Mouse (Mus musculus): ENCODE results near the gene Tmem88. TPM values are rescaled to one million over a fixed set of nuclear protein-coding genes. Genes with fewer than 3 reads are reported as not detected.

Tmem88 gene
- total and polyA plus RNA-seq, 3 experiments: 0.16 to 0.25 TPM; not detected in 1

DNA sequence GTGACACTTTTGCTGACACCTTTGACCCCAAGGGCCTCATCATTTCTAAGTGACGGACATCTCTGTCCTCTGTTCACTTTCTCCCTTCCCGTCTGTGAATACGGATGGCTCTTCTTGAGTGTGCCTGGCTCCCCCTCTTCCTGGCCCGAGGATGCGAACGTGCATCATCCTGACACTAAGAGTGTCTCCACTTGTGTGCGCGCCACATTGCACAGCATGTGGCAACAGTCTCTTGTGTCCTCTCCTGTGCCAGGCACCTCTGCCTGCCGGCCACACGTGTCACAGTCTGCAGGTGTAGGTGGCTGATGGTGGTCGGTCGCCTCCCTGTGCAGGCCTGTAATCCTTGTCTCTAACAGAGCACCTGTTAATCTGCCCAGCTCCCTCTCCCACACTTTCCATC, 26.4 kb downstream of the Tmem88 start:
- Histone ChIP-seq H3K27ac (ENCODE audit: insufficient read depth, low read depth) (no peak overlapping the region), H3K27me3 (replicated peaks) (no peaks in the 10 kb centered on the region), H3K9ac (ENCODE audit: insufficient read depth, low read depth) (no peak overlapping the region), H3K4me2 (ENCODE audit: insufficient read depth, low read depth, poor library complexity, severe bottlenecking) (no peak overlapping the region), H3K79me2 (replicated peaks; ENCODE audit: control insufficient read depth, extremely low read depth, insufficient read depth, poor library complexity, severe bottlenecking) (peaks cover 3% of the 10 kb centered on the region; the same call in 1 of the 2 replicates), H3K9me3 (replicated peaks; ENCODE audit: low read length) (no peaks in the 10 kb centered on the region), H3K4me3 (replicated peaks in 1 of 3; ENCODE audit: low read depth in 2 of 3, low read length in 2 of 3, poor library complexity in 1 of 3) (no peak overlapping the region), H3K4me1 (ENCODE audit: control insufficient read depth in 1 of 2, insufficient read depth in 2 of 2) (peaks cover 4 to 23% of the 10 kb centered on the region in 2 experiments), H3K36me3 (replicated peaks in 1 of 2; ENCODE audit: control insufficient read depth in 1 of 2, insufficient read depth in 1 of 2, low read length in 1 of 2) (peaks cover 7 to 38% of the 10 kb centered on the region in 2 experiments)
- TF ChIP-seq POLR2AphosphoS2 (IDR thresholded peaks at IDR 0.05; ENCODE audit: low read depth, low read length): no peak
- TF ChIP-seq MEF2A (IDR thresholded peaks at IDR 0.05; ENCODE audit: borderline replicate concordance, low read depth, low read length): no peak
- TF ChIP-seq ELF1 (IDR thresholded peaks at IDR 0.05; ENCODE audit: low read depth, low read length): no peak
- TF ChIP-seq ZC3H11A (IDR thresholded peaks at IDR 0.05; ENCODE audit: low read depth, low read length): no peak
- TF ChIP-seq NRF1 (IDR thresholded peaks at IDR 0.05; ENCODE audit: low read depth, low read length): no peak
- no peak for TF ChIP-seq SMC3 (IDR thresholded peaks at IDR 0.05; ENCODE audit: low read depth, low read length)
- no peak for DNase-seq (ENCODE audit: extremely low read depth)
- dilution Hi-C loops (cut with MboI; ENCODE audit: extremely low pct_ligation_motif_present, extremely low pct_unique_long_range_greater_than_20kb, low sequenced_read_pairs) (no loop called here), in situ Hi-C loops (cut with MboI; ENCODE audit: low pct_ligation_motif_present, low pct_unique_long_range_greater_than_20kb, low sequenced_read_pairs) (no loop called here)

- H3K79me2 ChIP-seq (replicated peaks; ENCODE audit: control insufficient read depth, extremely low read depth, insufficient read depth, poor library complexity, severe bottlenecking): peaks cover 3% of the 10 kb centered on the region; the same call in 1 of the 2 replicates
- peaks cover 7 to 37% of the 10 kb centered on the region in 2 experiments for H3K36me3 ChIP-seq (replicated peaks in 1 of 2; ENCODE audit: control insufficient read depth in 1 of 2, insufficient read depth in 1 of 2, low read length in 1 of 2)
- peaks cover 7 to 24% of the 10 kb centered on the region in 2 experiments for H3K4me1 ChIP-seq (ENCODE audit: control insufficient read depth in 1 of 2, insufficient read depth in 2 of 2)
- H3K9ac ChIP-seq (ENCODE audit: insufficient read depth, low read depth): no peak overlapping the region
- H3K4me2 ChIP-seq (ENCODE audit: insufficient read depth, low read depth, poor library complexity, severe bottlenecking): no peak overlapping the region
- dilution Hi-C loops (cut with MboI; ENCODE audit: extremely low pct_ligation_motif_present, extremely low pct_unique_long_range_greater_than_20kb, low sequenced_read_pairs): no loop called here
- H3K27me3 ChIP-seq (replicated peaks): no peaks in the 10 kb centered on the region
- no peak for DNase-seq (ENCODE audit: extremely low read depth)
- in situ Hi-C loops (cut with MboI; ENCODE audit: low pct_ligation_motif_present, low pct_unique_long_range_greater_than_20kb, low sequenced_read_pairs): no loop called here
- no peak for TF ChIP-seq GABPA (IDR thresholded peaks at IDR 0.05; ENCODE audit: insufficient replicate concordance, low read depth, low read length)
- no peak for TF ChIP-seq MXI1 (IDR thresholded peaks at IDR 0.05; ENCODE audit: low read depth, low read length)
- TF ChIP-seq ZNF384 (IDR thresholded peaks at IDR 0.05; ENCODE audit: low read depth, low read length): no peak
- TF ChIP-seq RCOR1 (conservative IDR thresholded peaks at IDR 0.05; ENCODE audit: low read depth, low read length): no peak
- no peak for TF ChIP-seq TCF12 (IDR thresholded peaks at IDR 0.05; ENCODE audit: low read depth, low read length)
- TF ChIP-seq ETS1 (conservative IDR thresholded peaks at IDR 0.05; ENCODE audit: low read depth, low read length): no peak
- TF ChIP-seq KAT2A (IDR thresholded peaks at IDR 0.05; ENCODE audit: insufficient replicate concordance, low read length): no peak
- TF ChIP-seq NELFE (IDR thresholded peaks at IDR 0.05; ENCODE audit: low read depth, low read length): no peak
- TF ChIP-seq CHD2 (IDR thresholded peaks at IDR 0.05; ENCODE audit: low read length): no peak
- TF ChIP-seq SIN3A (IDR thresholded peaks at IDR 0.05; ENCODE audit: low read length): no peak
- no peak for TF ChIP-seq MEF2A (IDR thresholded peaks at IDR 0.05; ENCODE audit: borderline replicate concordance, low read depth, low read length)
- no peak for TF ChIP-seq HCFC1 (IDR thresholded peaks at IDR 0.05; ENCODE audit: low read depth, low read length)
- TF ChIP-seq IRF4 (IDR thresholded peaks at IDR 0.05; ENCODE audit: low read depth, low read length): no peak
- TF ChIP-seq ELF1 (IDR thresholded peaks at IDR 0.05; ENCODE audit: low read depth, low read length): no peak
- no peak for TF ChIP-seq PAX5 (IDR thresholded peaks at IDR 0.05; ENCODE audit: low read length)
- no peak for TF ChIP-seq MAFK (IDR thresholded peaks at IDR 0.05; ENCODE audit: insufficient replicate concordance, low read length)
- TF ChIP-seq POLR2AphosphoS2 (IDR thresholded peaks at IDR 0.05; ENCODE audit: low read depth, low read length): no peak
- TF ChIP-seq EP300 (IDR thresholded peaks at IDR 0.05; ENCODE audit: low read length): no peak
- H3K27ac ChIP-seq (ENCODE audit: insufficient read depth, low read depth): no peak overlapping the region
- no peaks in the 10 kb centered on the region for H3K9me3 ChIP-seq (replicated peaks; ENCODE audit: low read length)
- no peak overlapping the region for H3K4me3 ChIP-seq (replicated peaks in 1 of 3; ENCODE audit: low read depth in 2 of 3, low read length in 2 of 3, poor library complexity in 1 of 3)
Observed at GRCm38 (mm10) chr11:69370817-69371215, 27.2 kb downstream of the Tmem88 start.

Measured in CH12.LX (cell line).